Mouse (Mus musculus): ENCODE data around the gene Gm21958. TPM values are rescaled to one million over a fixed set of nuclear protein-coding genes. Genes with fewer than 3 reads are reported as not detected.

Gm21958 gene
- polyA plus RNA-seq, 1 experiment from 2014 or later, result 0.88 TPM

DNA sequence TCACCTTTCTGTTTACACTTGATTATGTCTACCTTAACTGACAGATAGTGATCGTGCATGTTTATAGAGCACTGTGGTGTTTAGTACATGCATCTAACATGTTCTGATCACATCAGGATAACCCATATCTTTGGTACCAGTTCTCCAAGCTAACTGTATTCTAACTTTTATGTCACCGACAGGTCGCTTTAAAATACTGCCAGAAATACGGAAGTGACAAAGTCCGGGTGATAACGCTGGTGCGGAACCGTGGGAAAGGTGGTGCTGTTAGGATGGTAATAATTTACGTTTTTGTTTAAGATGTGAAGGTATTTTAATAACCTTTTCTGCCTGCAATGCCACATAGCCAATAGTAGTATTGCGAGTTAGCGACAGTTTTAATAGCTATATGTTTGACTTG is 27.8 kb upstream of the Gm21958 start:
- H3K36me3 ChIP-seq (ENCODE audit: control insufficient read depth, insufficient read depth, low read length), result peaks cover 43% of the 10 kb centered on the region
- ATAC-seq (ENCODE audit: insufficient read depth, low FRiP score), result no peak

DNA sequence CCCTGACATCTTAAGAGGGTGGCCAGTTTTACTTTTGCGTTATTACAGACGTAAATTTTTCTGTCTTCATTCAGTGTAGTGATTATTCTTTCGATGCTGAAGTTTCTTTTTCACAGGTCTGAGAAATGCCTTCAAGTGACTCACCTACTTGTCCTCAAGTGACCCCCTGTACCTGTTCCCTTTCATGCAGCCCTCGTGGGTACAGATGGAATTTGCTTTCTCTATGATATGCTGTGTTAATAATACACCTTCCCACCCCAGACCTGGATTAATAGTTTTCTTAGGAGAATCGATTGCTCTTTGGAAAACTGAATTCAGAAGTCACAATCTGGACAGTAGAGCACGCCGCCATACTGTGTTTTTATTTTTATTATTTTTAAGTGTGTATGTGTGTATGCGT is 23.2 kb upstream of the Gm21958 start:
- no peak overlapping the region for H3K9ac ChIP-seq (ENCODE audit: low read length)
- no peak for ATAC-seq (ENCODE audit: insufficient read depth, low FRiP score)
- H3K9me3 ChIP-seq (replicated peaks; ENCODE audit: control insufficient read depth, low read length), result no peaks in the 10 kb centered on the region
- H3K4me1 ChIP-seq (ENCODE audit: control insufficient read depth, insufficient read depth, low read length), result peaks cover 14% of the 10 kb centered on the region; the same call in 1 of the 2 replicates
- H3K27ac ChIP-seq (ENCODE audit: low read length), result no peak overlapping the region
- WGBS, result 90% methylated on average over 8 of the region's 8 CpGs
- no peak overlapping the region for H3K4me2 ChIP-seq (ENCODE audit: low read depth, low read length)
- H3K36me3 ChIP-seq (ENCODE audit: control insufficient read depth, insufficient read depth, low read length), result peaks cover 12% of the 10 kb centered on the region
- no peaks in the 10 kb centered on the region for H3K27me3 ChIP-seq (ENCODE audit: control insufficient read depth, insufficient read depth, low read length)
- H3K4me3 ChIP-seq (replicated peaks; ENCODE audit: low read length), result no peak overlapping the region

More for the DNA sequence above, 27.8 kb upstream of the Gm21958 start:
- Histone ChIP-seq H3K9me3 (replicated peaks; ENCODE audit: control insufficient read depth, low read length) (no peaks in the 10 kb centered on the region), H3K27ac (ENCODE audit: low read length) (no peak overlapping the region), H3K4me3 (replicated peaks; ENCODE audit: low read length) (no peak overlapping the region), H3K9ac (ENCODE audit: low read length) (no peak overlapping the region), H3K4me1 (ENCODE audit: control insufficient read depth, insufficient read depth, low read length) (no peaks in the 10 kb centered on the region), H3K27me3 (ENCODE audit: control insufficient read depth, insufficient read depth, low read length) (no peaks in the 10 kb centered on the region), H3K4me2 (ENCODE audit: low read depth, low read length) (no peak overlapping the region)
- WGBS, result 93% methylated on average over 11 of the region's 11 CpGs

DNA sequence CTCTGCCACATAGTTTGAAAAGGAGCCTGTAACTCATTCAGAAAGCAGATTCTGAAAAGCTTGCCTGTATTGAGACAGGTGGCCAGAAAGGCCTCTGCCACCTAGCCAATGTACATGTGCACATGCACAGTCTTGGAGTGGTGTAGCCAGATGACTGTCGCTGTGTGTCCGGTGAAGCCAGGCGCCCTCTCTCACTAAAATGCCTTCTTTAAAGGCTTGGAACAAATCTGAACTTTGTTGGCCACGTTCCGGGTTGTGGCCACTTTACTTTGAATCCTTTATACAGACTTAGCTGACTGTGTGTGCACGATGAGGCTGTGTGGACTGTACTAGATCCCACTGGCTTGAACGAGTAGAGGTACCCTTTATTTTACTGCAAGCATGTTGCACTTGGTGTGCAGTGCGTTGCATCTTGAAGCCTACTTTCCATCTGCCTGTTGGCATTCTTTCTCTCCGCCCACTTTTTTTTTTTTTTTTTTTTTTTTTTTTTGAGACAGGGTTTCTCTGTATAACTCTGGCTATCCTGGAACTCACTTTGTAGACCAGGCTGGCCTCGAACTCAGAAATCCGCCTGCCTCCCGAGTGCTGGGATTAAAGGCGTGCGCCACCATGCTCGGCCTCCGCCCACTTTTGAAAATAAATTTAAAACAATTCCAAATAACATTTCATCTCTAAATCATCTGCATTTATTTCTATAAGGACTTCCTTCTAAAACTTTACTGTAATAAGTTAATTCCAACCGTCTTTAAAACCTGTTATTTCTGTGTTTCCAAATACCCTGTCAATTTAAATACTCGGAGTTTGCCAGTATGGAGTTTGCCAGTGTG is 22.2 kb upstream of the Gm21958 start:
- Histone ChIP-seq H3K27ac (ENCODE audit: low read length) (peak overlapping the region; percentile 100), H3K27me3 (ENCODE audit: control insufficient read depth, insufficient read depth, low read length) (no peaks in the 10 kb centered on the region), H3K9ac (ENCODE audit: low read length) (peak overlapping the region; percentile 97), H3K4me2 (ENCODE audit: low read depth, low read length) (peak overlapping the region; percentile 84), H3K36me3 (ENCODE audit: control insufficient read depth, insufficient read depth, low read length) (peaks cover 3% of the 10 kb centered on the region), H3K4me3 (replicated peaks; ENCODE audit: low read length) (peak overlapping the region; percentile 90), H3K9me3 (replicated peaks; ENCODE audit: control insufficient read depth, low read length) (no peaks in the 10 kb centered on the region), H3K4me1 (ENCODE audit: control insufficient read depth, insufficient read depth, low read length) (peaks cover 19% of the 10 kb centered on the region; the same call in 1 of the 2 replicates)
- no peak for ATAC-seq (ENCODE audit: insufficient read depth, low FRiP score)
- WGBS, result 49% methylated on average over 18 of the region's 18 CpGs

DNA sequence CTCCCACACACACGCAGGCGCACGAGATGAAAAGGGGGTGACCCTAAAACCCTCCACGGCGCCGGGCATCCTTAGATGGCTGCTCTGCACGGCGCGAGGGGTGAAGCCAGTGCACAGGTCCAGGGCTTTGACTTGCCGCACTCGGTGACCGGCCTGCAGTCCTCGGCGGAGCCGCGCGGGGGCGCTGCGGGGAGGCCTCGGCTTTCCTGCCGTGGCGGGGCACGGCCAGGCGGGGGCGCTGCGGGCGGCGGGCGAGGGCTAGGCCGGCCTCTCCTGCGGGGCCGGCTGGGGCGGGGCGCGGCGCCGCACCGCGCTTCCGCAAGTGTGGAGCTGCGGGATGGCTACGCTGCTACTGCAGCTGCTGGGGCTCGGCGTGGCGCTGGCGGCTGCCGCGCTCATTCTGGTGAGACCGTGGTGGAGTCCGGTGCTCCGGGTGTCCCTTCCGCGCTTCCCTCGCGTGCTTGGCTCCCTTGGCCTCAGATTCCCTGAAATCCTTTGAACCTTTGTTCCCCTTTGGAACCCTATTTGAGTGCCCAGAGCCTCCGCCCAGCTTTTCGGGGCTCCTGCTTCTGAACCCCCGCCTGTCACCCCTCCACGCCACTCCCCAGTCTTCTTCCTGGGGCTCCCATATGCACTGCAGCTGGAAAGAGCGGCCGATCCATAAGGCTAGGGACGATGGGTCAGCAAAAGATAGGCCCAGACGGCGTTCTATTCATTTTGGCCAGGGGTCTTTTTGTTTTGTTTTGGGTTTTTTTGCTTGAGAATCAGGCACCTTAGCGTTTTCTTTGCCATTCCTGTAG is 21.3 kb upstream of the Gm21958 start, which contains the start of the genes Exosc8 and Alg5:
Gene Exosc8, minus strand, starts transcription at position 147 of the 800 bp plus-strand sequence.
Gene Alg5, plus strand, starts transcription at position 293 of the 800 bp plus-strand sequence.
- peak; percentile 90 for ATAC-seq (ENCODE audit: insufficient read depth, low FRiP score)
- Histone ChIP-seq H3K4me2 (ENCODE audit: low read depth, low read length) (peak within 1 kb of the TSS; percentile 84), H3K4me3 (replicated peaks; ENCODE audit: low read length) (peak within 1 kb of the TSS; percentile 90), H3K27me3 (ENCODE audit: control insufficient read depth, insufficient read depth, low read length) (no peaks in the 10 kb centered on the region), H3K4me1 (ENCODE audit: control insufficient read depth, insufficient read depth, low read length) (peaks cover 19% of the 10 kb centered on the region; the same call in 1 of the 2 replicates), H3K9me3 (replicated peaks; ENCODE audit: control insufficient read depth, low read length) (no peaks in the 10 kb centered on the region), H3K27ac (ENCODE audit: low read length) (peak within 1 kb of the TSS; percentile 100), H3K9ac (ENCODE audit: low read length) (peak within 1 kb of the TSS; percentile 97), H3K36me3 (ENCODE audit: control insufficient read depth, insufficient read depth, low read length) (peaks cover 5% of the 10 kb centered on the region)
- WGBS, result under 1% methylated on average over 64 of the region's 65 CpGs

DNA sequence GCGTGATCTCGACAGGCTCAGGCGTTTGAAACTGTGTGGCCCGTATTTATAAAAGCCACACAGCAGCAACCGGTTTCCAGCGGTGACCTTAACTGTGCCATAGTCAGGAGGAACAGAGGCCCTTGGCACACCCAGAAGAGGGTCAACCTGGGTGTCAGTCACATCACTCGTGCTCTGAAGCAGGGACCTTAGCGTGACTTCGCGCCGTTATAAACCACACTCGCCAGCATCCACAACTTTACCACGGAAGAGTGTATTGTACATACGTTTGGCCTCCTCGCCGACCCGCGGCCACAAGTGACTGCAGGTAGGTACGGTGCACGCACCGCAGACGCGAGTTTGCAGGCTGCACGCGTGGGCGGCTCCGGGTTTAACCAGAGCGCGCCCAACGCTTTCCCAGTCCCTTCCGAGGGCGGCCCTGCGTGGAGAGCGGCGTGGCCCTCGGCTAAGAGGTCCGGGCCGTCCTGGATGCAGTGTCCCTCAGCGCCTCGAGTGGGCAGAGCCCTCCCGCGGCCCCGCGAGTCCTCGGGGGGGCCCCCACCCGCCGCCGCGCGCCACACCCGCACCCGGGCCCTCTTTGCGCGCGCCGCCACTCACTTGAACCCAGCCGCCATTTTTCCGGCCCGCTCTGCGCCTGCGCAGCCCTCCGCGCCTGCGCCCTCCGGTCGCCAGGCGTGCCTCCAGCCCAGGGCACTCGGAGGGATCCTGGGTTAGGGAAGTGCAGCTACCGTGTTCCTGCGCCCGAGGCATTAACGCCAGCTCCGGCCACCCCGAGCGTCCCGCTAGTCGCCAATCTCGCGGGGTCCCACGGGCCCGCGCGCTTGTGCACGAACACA is 20.5 kb upstream of the Gm21958 start:
- H3K4me3 ChIP-seq (replicated peaks; ENCODE audit: low read length), result peak overlapping the region; percentile 90
- peak overlapping the region; percentile 84 for H3K4me2 ChIP-seq (ENCODE audit: low read depth, low read length)
- peak overlapping the region; percentile 100 for H3K27ac ChIP-seq (ENCODE audit: low read length)
- peak; percentile 95 for ATAC-seq (ENCODE audit: insufficient read depth, low FRiP score)
- WGBS, result under 1% methylated on average over 83 of the region's 84 CpGs
- peaks cover 13% of the 10 kb centered on the region for H3K36me3 ChIP-seq (ENCODE audit: control insufficient read depth, insufficient read depth, low read length)
- H3K4me1 ChIP-seq (ENCODE audit: control insufficient read depth, insufficient read depth, low read length), result peaks cover 19% of the 10 kb centered on the region; the same call in 1 of the 2 replicates
- H3K9ac ChIP-seq (ENCODE audit: low read length), result peak overlapping the region; percentile 97
- H3K27me3 ChIP-seq (ENCODE audit: control insufficient read depth, insufficient read depth, low read length), result no peaks in the 10 kb centered on the region
- no peaks in the 10 kb centered on the region for H3K9me3 ChIP-seq (replicated peaks; ENCODE audit: control insufficient read depth, low read length)

DNA sequence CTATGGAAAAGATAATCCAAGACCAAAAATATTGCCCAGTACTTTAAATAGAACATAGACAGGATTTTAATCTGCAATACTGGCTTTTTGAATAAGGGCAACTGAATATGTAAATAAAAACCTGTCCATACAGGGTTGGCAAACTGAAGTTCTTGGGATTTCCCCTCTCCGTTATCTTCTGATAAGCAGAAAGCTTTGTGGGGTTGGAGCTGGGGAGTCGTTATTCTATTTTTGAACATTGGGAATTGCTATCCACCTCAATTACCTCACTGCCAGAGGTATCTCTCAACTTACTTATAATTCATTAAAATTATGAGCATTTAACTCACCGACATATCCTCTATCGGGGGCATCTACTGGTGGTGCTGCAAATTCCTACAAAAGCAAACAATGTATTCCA is 18.2 kb upstream of the Gm21958 start:
- no peak for ATAC-seq (ENCODE audit: insufficient read depth, low FRiP score)
- no peaks in the 10 kb centered on the region for H3K9me3 ChIP-seq (replicated peaks; ENCODE audit: control insufficient read depth, low read length)

DNA sequence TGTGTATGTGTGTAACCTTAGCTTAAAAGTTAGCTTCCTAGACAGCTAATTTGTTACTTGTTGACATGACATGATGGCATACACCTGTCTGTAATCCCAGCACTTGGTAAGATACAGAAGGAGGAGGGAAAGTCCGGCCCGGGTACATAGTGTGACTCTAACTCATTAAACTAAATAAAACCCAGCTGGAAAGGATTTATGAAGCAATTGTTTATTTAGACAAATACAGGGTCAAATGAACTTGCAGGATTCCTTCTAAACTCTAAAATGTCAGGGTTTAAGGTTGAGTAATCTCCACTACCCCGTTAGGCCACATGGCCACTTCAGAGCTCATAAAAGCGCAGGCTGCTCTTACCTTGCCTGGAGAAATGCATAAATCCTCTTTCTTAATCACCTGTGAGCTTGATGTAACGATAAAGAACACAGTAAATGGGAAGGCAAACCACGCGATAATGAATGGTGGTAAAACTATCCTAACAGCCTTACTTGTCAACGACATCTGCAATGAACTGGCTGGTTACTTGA is 17.5 kb upstream of the Gm21958 start:
- 49% methylated on average over 8 of the region's 8 CpGs for WGBS
- Histone ChIP-seq H3K27ac (ENCODE audit: low read length) (no peak overlapping the region), H3K36me3 (ENCODE audit: control insufficient read depth, insufficient read depth, low read length) (peaks cover 32% of the 10 kb centered on the region), H3K4me2 (ENCODE audit: low read depth, low read length) (no peak overlapping the region), H3K4me1 (ENCODE audit: control insufficient read depth, insufficient read depth, low read length) (peaks cover 19% of the 10 kb centered on the region; the same call in 1 of the 2 replicates), H3K9ac (ENCODE audit: low read length) (no peak overlapping the region), H3K9me3 (replicated peaks; ENCODE audit: control insufficient read depth, low read length) (no peaks in the 10 kb centered on the region), H3K4me3 (replicated peaks; ENCODE audit: low read length) (no peak overlapping the region), H3K27me3 (ENCODE audit: control insufficient read depth, insufficient read depth, low read length) (no peaks in the 10 kb centered on the region)
- ATAC-seq (ENCODE audit: insufficient read depth, low FRiP score), result no peak

More for the DNA sequence above, 18.2 kb upstream of the Gm21958 start:
- Histone ChIP-seq H3K27ac (ENCODE audit: low read length) (no peak overlapping the region), H3K36me3 (ENCODE audit: control insufficient read depth, insufficient read depth, low read length) (peaks cover 27% of the 10 kb centered on the region), H3K4me1 (ENCODE audit: control insufficient read depth, insufficient read depth, low read length) (peaks cover 19% of the 10 kb centered on the region; the same call in 1 of the 2 replicates), H3K9ac (ENCODE audit: low read length) (no peak overlapping the region), H3K4me3 (replicated peaks; ENCODE audit: low read length) (no peak overlapping the region), H3K4me2 (ENCODE audit: low read depth, low read length) (no peak overlapping the region), H3K27me3 (ENCODE audit: control insufficient read depth, insufficient read depth, low read length) (no peaks in the 10 kb centered on the region)
- WGBS, result 86% methylated on average over 4 of the region's 4 CpGs

DNA sequence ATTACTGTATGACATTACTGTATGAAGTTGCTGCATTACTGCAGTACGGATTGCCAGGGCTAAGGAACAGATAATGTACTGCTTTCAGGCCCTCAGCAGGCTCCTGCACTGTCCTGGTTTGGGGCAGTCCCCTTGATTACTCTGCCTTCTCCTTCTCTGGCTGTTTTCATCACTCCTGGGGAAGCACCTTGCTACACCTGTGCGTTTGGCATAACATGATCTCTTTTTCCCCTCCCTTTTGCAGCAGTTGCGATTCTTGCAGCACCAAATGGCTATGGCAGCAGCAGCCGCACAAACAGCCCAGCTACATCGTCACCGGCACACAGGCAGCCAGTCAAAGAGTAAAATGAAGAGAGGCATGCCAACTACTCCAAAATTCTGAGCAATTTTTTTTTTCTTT is 13.9 kb upstream of the Gm21958 start:
- 89% methylated on average over 6 of the region's 6 CpGs for WGBS
- H3K9ac ChIP-seq (ENCODE audit: low read length), result no peak overlapping the region
- no peaks in the 10 kb centered on the region for H3K27me3 ChIP-seq (ENCODE audit: control insufficient read depth, insufficient read depth, low read length)
- no peak for ATAC-seq (ENCODE audit: insufficient read depth, low FRiP score)
- no peak overlapping the region for H3K27ac ChIP-seq (ENCODE audit: low read length)
- H3K9me3 ChIP-seq (replicated peaks; ENCODE audit: control insufficient read depth, low read length), result no peaks in the 10 kb centered on the region
- peaks cover 36% of the 10 kb centered on the region for H3K36me3 ChIP-seq (ENCODE audit: control insufficient read depth, insufficient read depth, low read length)
- peaks cover 9% of the 10 kb centered on the region; the same call in 1 of the 2 replicates for H3K4me1 ChIP-seq (ENCODE audit: control insufficient read depth, insufficient read depth, low read length)
- no peak overlapping the region for H3K4me3 ChIP-seq (replicated peaks; ENCODE audit: low read length)
- H3K4me2 ChIP-seq (ENCODE audit: low read depth, low read length), result no peak overlapping the region
